Mouse (Mus musculus): ENCODE results near the gene Acox2.

GRCm38 (mm10) chr14:8306884-8307283 lies 47.7 kb upstream of the Acox2 start:
- TF ChIP-seq CTCF (IDR thresholded peaks at IDR 0.05; ENCODE audit: control insufficient read depth, insufficient read depth, low read length) (no peak), POLR2A (IDR thresholded peaks at IDR 0.05; ENCODE audit: borderline replicate concordance, control insufficient read depth, low read depth, low read length) (no peak)
